Mouse (Mus musculus): ENCODE data around the gene Tmem220. TPM values are rescaled to one million over a fixed set of nuclear protein-coding genes. Genes with fewer than 3 reads are reported as not detected.

Gene Tmem220
- polyA plus RNA-seq (2015; fragmentation: Illumina TruSeq; extraction: RNeasy Lipid Tissue Mini Kit (QIAGEN cat#74804); ENCODE audit: insufficient read depth, low replicate concordance): 2.8 TPM

DNA sequence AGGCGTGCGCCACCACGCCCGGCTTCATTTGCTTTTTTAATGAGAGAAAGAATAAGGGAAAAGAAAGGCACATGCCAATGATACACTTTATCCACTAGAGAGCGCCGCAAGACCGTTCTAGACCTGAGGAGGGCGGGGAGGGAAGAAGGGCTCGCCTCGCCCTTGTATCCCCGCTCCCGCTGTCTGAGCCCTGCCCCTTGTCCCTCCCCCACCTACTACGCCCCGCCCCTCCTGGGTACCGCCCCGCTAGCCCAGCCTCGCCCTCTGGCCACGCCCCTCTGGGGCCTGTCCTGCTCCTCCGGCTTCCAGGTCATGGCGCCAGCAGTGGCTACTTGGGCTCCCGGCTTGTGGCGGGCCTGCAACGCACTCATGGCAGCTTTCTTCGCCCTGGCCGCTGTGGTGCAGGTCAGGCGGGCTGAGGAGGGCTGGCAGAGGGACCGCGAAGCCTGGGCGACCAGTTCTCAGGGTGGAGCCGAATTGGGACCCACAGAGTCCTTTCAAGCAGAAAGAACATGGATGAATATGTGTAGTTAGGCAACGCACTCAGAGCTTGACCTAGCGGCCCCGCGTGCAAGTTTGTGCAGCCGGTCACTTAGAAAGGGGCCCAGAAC is at the start of gene Tmem220:
Gene Tmem220 (plus strand): TSS at position 288 of the 611 bp plus-strand sequence.

DNA sequence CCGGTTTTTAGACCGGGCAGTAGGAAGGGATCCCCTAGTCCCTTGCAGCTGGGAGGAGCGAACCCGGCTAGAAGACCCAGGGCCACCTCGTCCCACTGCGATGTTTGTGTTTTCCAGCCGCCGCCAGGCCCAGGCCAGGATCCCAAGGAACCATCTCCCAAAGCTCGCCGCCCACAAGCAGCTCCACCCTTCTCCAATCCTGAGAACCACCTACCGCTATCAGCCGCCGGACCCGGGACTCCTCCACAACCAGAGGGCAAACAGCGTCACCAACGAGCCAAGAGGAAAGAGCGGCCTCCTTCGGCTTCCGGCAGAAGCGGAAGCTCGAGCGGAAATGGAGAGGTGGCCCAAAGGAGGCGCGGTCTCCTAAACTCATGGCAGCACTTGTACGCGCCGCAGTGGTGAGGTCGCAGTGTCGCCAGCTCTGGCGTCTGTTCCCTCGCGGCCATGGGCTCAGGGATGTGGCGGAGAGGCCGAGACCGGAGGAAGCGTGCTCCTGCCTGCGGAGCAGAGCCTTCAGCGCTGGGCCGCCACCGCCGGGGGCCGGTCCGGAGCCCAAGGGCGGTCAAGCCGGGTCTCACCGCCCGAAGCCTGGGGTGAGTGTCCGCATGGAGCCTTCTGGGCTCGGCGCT is 27.5 kb downstream of the Tmem220 start, which contains the start of the genes Adprm and Sco1:
Gene Adprm (minus strand): TSS at position 274 of the 632 bp plus-strand sequence.
Gene Sco1 (plus strand): TSS at position 350 of the 632 bp plus-strand sequence.

DNA sequence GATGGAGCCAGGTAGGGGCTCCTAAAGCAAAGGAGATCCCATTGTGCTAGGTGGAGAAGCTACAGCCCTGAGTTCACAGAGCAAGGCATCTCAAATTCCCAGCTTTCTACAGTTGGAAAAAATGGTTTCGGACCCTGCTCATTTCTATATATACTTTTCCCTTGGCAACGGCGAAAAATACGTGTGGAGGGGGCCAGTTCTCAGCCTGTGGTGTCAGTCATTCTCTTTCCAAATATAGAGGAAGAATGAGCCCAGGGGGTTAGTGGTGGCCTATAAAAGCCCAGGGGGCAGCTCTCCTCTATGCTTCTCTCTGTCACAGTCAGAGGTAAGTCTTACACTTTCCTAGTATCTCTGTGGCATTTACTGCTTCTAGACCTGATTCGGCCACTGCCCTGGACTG is 53.0 kb downstream of the Tmem220 start, which contains the start of gene Myh3:
Gene Myh3 (plus strand): TSS at position 301 of the 400 bp plus-strand sequence.

Other genes with a start within 250 kb of the Tmem220 start
- gene Pirt, start 113.2 kb upstream of the Tmem220 start, polyA plus RNA-seq (2015; fragmentation: Illumina TruSeq; extraction: RNeasy Lipid Tissue Mini Kit (QIAGEN cat#74804); ENCODE audit: insufficient read depth, low replicate concordance): not detected
- not detected for gene Tmem238l, start 68.5 kb upstream of the Tmem220 start, polyA plus RNA-seq (2015; fragmentation: Illumina TruSeq; extraction: RNeasy Lipid Tissue Mini Kit (QIAGEN cat#74804); ENCODE audit: insufficient read depth, low replicate concordance)
- gene Adprm, start 27.4 kb downstream of the Tmem220 start, polyA plus RNA-seq (2015; fragmentation: Illumina TruSeq; extraction: RNeasy Lipid Tissue Mini Kit (QIAGEN cat#74804); ENCODE audit: insufficient read depth, low replicate concordance): 58.2 TPM
- gene Sco1, start 27.5 kb downstream of the Tmem220 start, polyA plus RNA-seq (2015; fragmentation: Illumina TruSeq; extraction: RNeasy Lipid Tissue Mini Kit (QIAGEN cat#74804); ENCODE audit: insufficient read depth, low replicate concordance): 11.8 TPM
- gene Myh3, start 53.1 kb downstream of the Tmem220 start, polyA plus RNA-seq (2015; fragmentation: Illumina TruSeq; extraction: RNeasy Lipid Tissue Mini Kit (QIAGEN cat#74804); ENCODE audit: insufficient read depth, low replicate concordance): not detected
- not detected for gene Myh2, start 145.9 kb downstream of the Tmem220 start, polyA plus RNA-seq (2015; fragmentation: Illumina TruSeq; extraction: RNeasy Lipid Tissue Mini Kit (QIAGEN cat#74804); ENCODE audit: insufficient read depth, low replicate concordance)
- 0.39 TPM for gene Myh1, start 174.9 kb downstream of the Tmem220 start, polyA plus RNA-seq (2015; fragmentation: Illumina TruSeq; extraction: RNeasy Lipid Tissue Mini Kit (QIAGEN cat#74804); ENCODE audit: insufficient read depth, low replicate concordance)
- not detected for gene Myh4, start 212.9 kb downstream of the Tmem220 start, polyA plus RNA-seq (2015; fragmentation: Illumina TruSeq; extraction: RNeasy Lipid Tissue Mini Kit (QIAGEN cat#74804); ENCODE audit: insufficient read depth, low replicate concordance)

All from spleen, adult 10 weeks (tissue).